Mouse (Mus musculus) midbrain, postnatal 0 days (tissue): ENCODE measurements around the gene Il31ra. TPM values are rescaled to one million over a fixed set of nuclear protein-coding genes. Genes with fewer than 3 reads are reported as not detected.

Experiments used
- ATAC-seq: fragments of 200-750 bp; cut with Nextera tagmentation; 2 replicates; pipeline ENCODE4 v1.8.0; 2017; ENCODE audit warnings: moderate number of reproducible peaks, mild to moderate bottlenecking, moderate TSS enrichment, moderate library complexity; ENCODE audit not compliant: low FRiP score
- DNase-seq: peaks from one replicate; pipeline ENCODE4 v3.0.0-alpha.2; 2015; ENCODE audit warnings: low spot score
- H3K27ac ChIP-seq: fragments of 300-500 bp; sonication (generic); 2 replicates; pipeline ENCODE4 v1.5.1; 2014; ENCODE audit warnings: low read depth, mild to moderate bottlenecking, low read length, mixed read lengths
- H3K27me3 ChIP-seq: fragments of 300-500 bp; sonication (generic); 2 replicates; pipeline ENCODE4 v1.6.1; 2014; ENCODE audit warnings: low read length, control low read depth, mixed read lengths; ENCODE audit not compliant: insufficient read depth
- H3K36me3 ChIP-seq: fragments of 300-500 bp; sonication (generic); 2 replicates; pipeline ENCODE4 v1.6.1; 2014; ENCODE audit warnings: low read length, control low read depth, mixed read lengths; ENCODE audit not compliant: insufficient read depth
- H3K4me1 ChIP-seq: fragments of 300-500 bp; sonication (generic); 2 replicates; pipeline ENCODE4 v1.6.1; 2014; ENCODE audit warnings: mild to moderate bottlenecking, control low read depth, antibody characterized with exemption, low read length, mixed read lengths; ENCODE audit not compliant: insufficient read depth
- H3K4me2 ChIP-seq: fragments of 300-500 bp; sonication (generic); 2 replicates; pipeline ENCODE4 v1.6.1; 2014; ENCODE audit warnings: low read depth, mild to moderate bottlenecking, low read length, mixed read lengths; ENCODE audit not compliant: poor library complexity, severe bottlenecking
- H3K4me3 ChIP-seq: fragments of 300-500 bp; sonication (generic); 2 replicates; pipeline ENCODE4 v1.5.1; 2014; ENCODE audit warnings: low read depth, mild to moderate bottlenecking, low read length, moderate library complexity
- H3K9ac ChIP-seq: fragments of 300-500 bp; sonication (generic); replicated peaks from 2 replicates; pipeline ENCODE4 v1.6.1; 2014; ENCODE audit warnings: mild to moderate bottlenecking, low read length, moderate library complexity, mixed read lengths; ENCODE audit not compliant: poor library complexity, severe bottlenecking
- H3K9me3 ChIP-seq: fragments of 300-500 bp; sonication (generic); 2 replicates; pipeline ENCODE4 v1.6.1; 2016; ENCODE audit warnings: low read length, control low read depth
- CTCF ChIP-seq: IDR thresholded peaks from 2 replicates; pipeline ENCODE4 v1.5.1; 2016; ENCODE audit warnings: antibody characterized with exemption, mild to moderate bottlenecking
- WGBS: fragments of 180-500 bp; shearing (Covaris S2); extraction: QIAGEN DNeasy Blood & Tissue Kit; methylation state at CpG from one replicate; pipeline ENCODE4 v1.1.7; 2014; 5-methylcytosine and 5-hydroxymethylcytosine counted together
- polyA plus RNA-seq: library from polyadenylated mRNA; unstranded; fragments of >200 nt; fragmentation: Nextera tagmentation; extraction: Ambion mirVana; gene quantifications from 2 replicates; pipeline ENCODE4 v1.2.1, GENCODE M21; 2015
- total RNA-seq: library from RNA; depleted of rRNA; stranded (reverse); fragments of >200 nt; gene quantifications from 2 replicates; pipeline ENCODE4 v1.2.3, GENCODE M21; 2014

Il31ra gene
- total and polyA plus RNA-seq, 2 experiments from 2014 or later = 0.05 to 0.07 TPM

DNA sequence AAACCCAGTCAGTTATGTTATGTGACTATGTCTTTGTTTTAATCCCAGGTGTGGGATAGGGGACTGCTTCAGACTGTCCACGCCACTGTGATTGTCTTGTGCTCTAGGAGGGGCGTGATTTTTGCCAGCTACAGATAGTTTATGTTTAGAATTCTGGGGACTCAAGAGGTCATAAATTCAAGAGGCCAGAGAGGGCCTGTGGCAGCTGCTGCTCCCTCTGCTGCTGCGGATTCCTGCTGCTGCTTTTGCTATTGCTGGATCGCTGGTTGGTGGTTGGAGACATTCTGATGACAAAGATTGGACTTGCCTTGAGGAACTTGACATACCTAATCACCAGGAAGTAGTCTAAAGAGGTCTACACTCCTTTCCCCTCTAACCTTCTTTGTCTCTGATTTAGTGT is 57.5 kb downstream of the Il31ra start:
- H3K4me2 ChIP-seq = no peak overlapping the region

DNA sequence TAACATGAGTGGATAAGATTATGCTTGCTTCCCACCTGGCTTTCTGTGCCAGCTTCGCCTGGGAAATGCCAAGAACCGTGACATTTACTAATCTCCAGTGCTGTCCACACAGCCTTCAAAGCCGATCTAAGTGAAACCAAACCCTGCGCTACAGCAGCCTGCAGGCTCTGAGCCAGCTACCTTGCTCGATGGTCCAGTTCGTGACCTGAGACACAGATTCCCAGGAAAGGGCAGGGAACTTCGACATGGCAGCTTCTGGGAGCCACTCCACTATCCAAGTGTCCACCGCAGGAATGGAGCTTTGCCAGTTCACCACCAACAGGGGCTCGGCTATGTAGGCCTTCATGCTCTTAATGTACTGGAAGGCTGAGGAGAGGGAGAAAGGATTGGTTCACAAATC is 60.6 kb downstream of the Il31ra start:
- no peaks in the 10 kb centered on the region for H3K36me3 ChIP-seq
- TF ChIP-seq CTCF = no peak
- no peaks in the 10 kb centered on the region for H3K27me3 ChIP-seq
- H3K4me2 ChIP-seq = no peak overlapping the region
- no peaks in the 10 kb centered on the region for H3K4me1 ChIP-seq
- DNase-seq (no peak), ATAC-seq (no peak)
- no peak overlapping the region for H3K9ac ChIP-seq
- H3K27ac ChIP-seq = no peak overlapping the region
- no peaks in the 10 kb centered on the region for H3K9me3 ChIP-seq
- 53% methylated on average over 9 of the region's 9 CpGs for WGBS
- no peak overlapping the region for H3K4me3 ChIP-seq

More for the DNA sequence above, 57.5 kb downstream of the Il31ra start:
- ATAC-seq (no peak), DNase-seq (no peak)
- TF ChIP-seq CTCF = no peak
- Histone ChIP-seq H3K9ac (no peak overlapping the region), H3K9me3 (no peaks in the 10 kb centered on the region), H3K27ac (no peak overlapping the region), H3K4me3 (no peak overlapping the region), H3K36me3 (no peaks in the 10 kb centered on the region), H3K4me1 (no peaks in the 10 kb centered on the region), H3K27me3 (no peaks in the 10 kb centered on the region)
- 88% methylated on average over 4 of the region's 4 CpGs for whole genome bisulfite sequencing

DNA sequence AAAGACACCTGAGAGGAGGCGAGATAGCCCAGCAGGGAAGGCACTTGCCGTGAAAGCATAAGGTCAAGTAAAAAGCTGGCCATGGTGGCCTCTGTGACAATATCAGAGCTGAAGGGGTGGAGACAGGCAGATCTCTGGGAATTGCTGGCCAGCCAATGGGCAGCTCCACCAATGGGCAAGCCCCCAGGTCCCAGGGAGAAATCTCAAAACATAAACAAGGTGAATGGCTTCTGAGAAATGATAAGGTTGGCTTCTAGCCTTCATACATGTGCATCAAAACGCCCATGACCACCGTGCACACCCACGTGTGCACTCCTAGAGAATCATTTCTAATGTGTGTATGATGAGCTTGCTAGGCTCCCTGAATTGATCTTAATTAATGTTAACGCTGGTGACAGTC is 61.9 kb downstream of the Il31ra start:
- H3K27ac ChIP-seq = no peak overlapping the region
- no peak overlapping the region for H3K9ac ChIP-seq
- ATAC-seq (no peak), DNase-seq (no peak)
- no peak overlapping the region for H3K4me2 ChIP-seq
- no peaks in the 10 kb centered on the region for H3K9me3 ChIP-seq
- TF ChIP-seq CTCF = no peak
- H3K4me1 ChIP-seq = no peaks in the 10 kb centered on the region
- no peaks in the 10 kb centered on the region for H3K36me3 ChIP-seq
- 93% methylated on average over 6 of the region's 6 CpGs for WGBS
- no peaks in the 10 kb centered on the region for H3K27me3 ChIP-seq
- no peak overlapping the region for H3K4me3 ChIP-seq

DNA sequence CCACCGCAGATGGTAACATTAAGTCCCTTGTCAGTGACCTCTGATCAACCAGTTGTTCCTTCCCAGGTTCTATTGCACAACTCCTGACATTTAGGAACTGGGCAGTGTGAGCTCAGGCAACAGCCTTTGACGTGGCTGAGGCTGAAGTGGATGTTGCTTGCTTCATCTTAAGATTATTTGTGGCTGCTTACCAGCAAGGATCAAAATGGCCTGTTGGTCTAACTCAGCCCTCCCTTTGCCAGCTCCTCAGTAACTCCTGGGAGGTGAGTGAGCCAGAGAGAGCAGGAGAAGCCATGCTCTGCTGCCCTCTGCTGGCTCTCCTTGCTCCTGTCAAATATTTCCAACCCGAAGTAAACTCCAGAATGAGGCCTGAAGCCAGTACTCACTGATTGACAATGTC is 64.3 kb downstream of the Il31ra start:
- no peak overlapping the region for H3K4me3 ChIP-seq
- no peaks in the 10 kb centered on the region for H3K9me3 ChIP-seq
- ATAC-seq = no peak
- 30% methylated on average over 3 of the region's 3 CpGs for WGBS
- no peaks in the 10 kb centered on the region for H3K27me3 ChIP-seq
- TF ChIP-seq CTCF = peak; percentile 92
- H3K4me2 ChIP-seq = no peak overlapping the region
- H3K36me3 ChIP-seq = no peaks in the 10 kb centered on the region
- H3K4me1 ChIP-seq = no peaks in the 10 kb centered on the region
- no peak overlapping the region for H3K9ac ChIP-seq
- H3K27ac ChIP-seq = no peak overlapping the region
- peak; percentile 80 for DNase-seq

DNA sequence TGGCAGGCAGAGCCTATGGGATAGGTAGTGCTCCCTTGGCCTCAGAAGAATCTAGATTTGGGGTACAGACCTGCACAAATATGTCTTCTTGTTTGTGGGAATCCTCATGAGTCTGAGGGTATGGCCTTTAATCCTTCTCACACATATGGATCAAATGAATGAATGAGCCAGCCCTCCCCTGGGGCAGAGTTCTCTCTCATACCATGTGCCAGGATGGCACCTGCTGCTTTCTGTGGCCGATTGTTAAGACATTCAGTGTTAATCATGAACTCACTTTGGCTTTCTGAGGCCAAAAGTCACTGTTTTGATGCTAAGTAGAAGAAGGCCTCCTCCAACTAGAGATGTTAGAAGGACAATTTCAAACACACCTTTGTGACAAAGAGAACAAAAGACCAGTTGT is 67.0 kb downstream of the Il31ra start:
- Histone ChIP-seq H3K27ac (no peak overlapping the region), H3K9me3 (no peaks in the 10 kb centered on the region), H3K36me3 (no peaks in the 10 kb centered on the region), H3K4me2 (no peak overlapping the region), H3K9ac (no peak overlapping the region), H3K27me3 (no peaks in the 10 kb centered on the region), H3K4me1 (no peaks in the 10 kb centered on the region), H3K4me3 (no peak overlapping the region)
- WGBS = 68% methylated on average over 1 of the region's 1 CpGs
- DNase-seq (no peak), ATAC-seq (no peak)
- no peak for TF ChIP-seq CTCF

DNA sequence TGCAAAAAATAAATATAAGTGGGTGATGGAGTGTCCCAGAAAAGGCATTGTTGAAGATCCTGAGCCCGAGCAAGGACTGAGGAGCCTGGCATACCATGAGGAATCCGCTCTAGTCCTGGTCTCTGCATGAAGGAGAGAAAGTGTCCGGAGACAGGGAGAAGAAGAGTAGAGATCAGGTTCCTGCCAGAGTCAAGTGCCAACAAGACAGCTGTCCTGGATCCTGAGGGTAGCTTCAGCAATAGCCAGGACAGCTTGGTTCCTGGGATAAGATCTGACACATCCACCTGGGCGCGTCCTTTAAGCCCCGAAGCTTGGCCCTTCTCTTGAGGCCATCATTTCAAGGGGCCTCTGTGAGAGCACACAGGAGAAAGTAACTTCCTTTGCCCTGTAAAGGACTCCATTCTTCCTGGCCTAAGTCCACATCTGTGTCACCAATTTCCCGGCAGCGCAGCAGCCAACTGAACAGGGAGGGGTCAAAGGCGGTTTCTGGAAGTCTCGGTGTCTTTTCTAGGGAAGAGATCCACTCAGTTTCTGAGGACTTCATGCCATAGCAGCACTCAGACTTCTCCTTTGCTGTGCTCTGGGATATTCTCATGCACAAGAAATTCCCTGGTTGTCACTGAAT is 70.7 kb downstream of the Il31ra start:
- Histone ChIP-seq H3K9me3 (no peaks in the 10 kb centered on the region), H3K4me2 (no peak overlapping the region), H3K27me3 (no peaks in the 10 kb centered on the region), H3K4me3 (no peak overlapping the region), H3K4me1 (no peaks in the 10 kb centered on the region), H3K36me3 (no peaks in the 10 kb centered on the region), H3K9ac (no peak overlapping the region), H3K27ac (no peak overlapping the region)
- ATAC-seq = no peak
- 94% methylated on average over 10 of the region's 10 CpGs for WGBS
- no peak for DNase-seq
- TF ChIP-seq CTCF = no peak
